Mouse (Mus musculus) intestine, embryonic 15.5 days (tissue): ENCODE measurements around the gene Calml3. TPM values are rescaled to one million over a fixed set of nuclear protein-coding genes. Genes with fewer than 3 reads are reported as not detected.

Experiments used
- ATAC-seq: fragments of 200-750 bp; cut with Nextera tagmentation; 2 replicates; pipeline ENCODE4 v1.8.0; 2017; ENCODE audit warnings: moderate TSS enrichment, moderate library complexity
- H3K27ac ChIP-seq: fragments of 300-500 bp; sonication (generic); 2 replicates; pipeline ENCODE4 v1.5.1; 2015; ENCODE audit warnings: mild to moderate bottlenecking, inconsistent platforms
- H3K27me3 ChIP-seq: fragments of 300-500 bp; sonication (generic); replicated peaks from 2 replicates; pipeline ENCODE4 v1.6.1; 2015; ENCODE audit warnings: inconsistent platforms
- H3K36me3 ChIP-seq: fragments of 300-500 bp; sonication (generic); 2 replicates; pipeline ENCODE4 v1.6.1; 2015; ENCODE audit warnings: inconsistent platforms
- H3K4me1 ChIP-seq: fragments of 300-500 bp; sonication (generic); replicated peaks from 2 replicates; pipeline ENCODE4 v1.6.1; 2015; ENCODE audit warnings: inconsistent platforms
- H3K4me2 ChIP-seq: fragments of 300-500 bp; sonication (generic); replicated peaks from 2 replicates; pipeline ENCODE4 v1.6.1; 2015; ENCODE audit warnings: mild to moderate bottlenecking, inconsistent platforms
- H3K4me3 ChIP-seq: fragments of 300-500 bp; sonication (generic); replicated peaks from 2 replicates; pipeline ENCODE4 v1.5.1; 2015; ENCODE audit warnings: inconsistent platforms
- H3K9ac ChIP-seq: fragments of 300-500 bp; sonication (generic); 2 replicates; pipeline ENCODE4 v1.6.1; 2015; ENCODE audit warnings: inconsistent platforms
- H3K9me3 ChIP-seq: fragments of 300-500 bp; sonication (generic); 2 replicates; pipeline ENCODE4 v1.6.1; 2016; ENCODE audit warnings: inconsistent platforms
- WGBS: fragments of 180-500 bp; shearing (Covaris S2); methylation state at CpG from one replicate; pipeline ENCODE4 v1.1.7; 2015; 5-methylcytosine and 5-hydroxymethylcytosine counted together
- polyA plus RNA-seq: library from polyadenylated mRNA; unstranded; fragments of >200 nt; fragmentation: Nextera tagmentation; extraction: Ambion mirVana; gene quantifications from 2 replicates; pipeline ENCODE4 v1.2.1, GENCODE M21; 2015

Calml3 gene
- polyA plus RNA-seq, 1 experiment from 2014 or later, result not detected

DNA sequence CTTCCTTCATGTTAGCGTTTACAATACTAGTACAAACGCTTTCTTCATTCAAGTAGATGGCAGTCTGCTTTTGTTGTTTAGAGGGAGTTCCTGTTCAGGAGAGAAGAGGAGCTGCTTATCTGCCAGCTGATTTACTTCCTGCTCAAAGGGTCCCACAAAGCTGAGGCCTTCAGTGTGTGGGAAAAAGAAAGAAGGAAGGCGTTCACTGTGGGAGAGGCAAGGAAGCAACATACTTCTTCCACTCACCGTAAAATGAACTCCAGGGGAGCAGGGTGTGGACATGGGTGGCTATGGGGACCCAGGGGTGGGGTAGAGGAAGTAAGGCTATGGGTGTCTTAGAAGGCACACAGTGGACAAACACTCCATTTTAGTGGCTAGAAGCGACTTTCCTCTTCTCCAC, 1.5 kb upstream of the Calml3 start:
- H3K9ac ChIP-seq, result no peak overlapping the region
- no peaks in the 10 kb centered on the region for H3K27me3 ChIP-seq
- H3K4me2 ChIP-seq, result no peak overlapping the region
- H3K27ac ChIP-seq, result no peak overlapping the region
- no peaks in the 10 kb centered on the region for H3K36me3 ChIP-seq
- no peaks in the 10 kb centered on the region for H3K4me1 ChIP-seq
- H3K9me3 ChIP-seq, result no peaks in the 10 kb centered on the region
- 57% methylated on average over 5 of the region's 5 CpGs for WGBS
- peak; percentile 54; the same call in 1 of the 2 replicates for ATAC-seq
- H3K4me3 ChIP-seq, result no peak overlapping the region

GRCm38 (mm10) chr13:3805132-3805531, 1.0 kb upstream of the Calml3 start:
- H3K4me3 ChIP-seq, result no peak overlapping the region
- H3K36me3 ChIP-seq, result no peaks in the 10 kb centered on the region
- H3K27ac ChIP-seq, result no peak overlapping the region
- H3K9ac ChIP-seq, result no peak overlapping the region
- ATAC-seq, result no peak
- no peaks in the 10 kb centered on the region for H3K9me3 ChIP-seq
- no peaks in the 10 kb centered on the region for H3K27me3 ChIP-seq
- no peak overlapping the region for H3K4me2 ChIP-seq
- WGBS, result 54% methylated on average over 2 of the region's 2 CpGs
- no peaks in the 10 kb centered on the region for H3K4me1 ChIP-seq

DNA sequence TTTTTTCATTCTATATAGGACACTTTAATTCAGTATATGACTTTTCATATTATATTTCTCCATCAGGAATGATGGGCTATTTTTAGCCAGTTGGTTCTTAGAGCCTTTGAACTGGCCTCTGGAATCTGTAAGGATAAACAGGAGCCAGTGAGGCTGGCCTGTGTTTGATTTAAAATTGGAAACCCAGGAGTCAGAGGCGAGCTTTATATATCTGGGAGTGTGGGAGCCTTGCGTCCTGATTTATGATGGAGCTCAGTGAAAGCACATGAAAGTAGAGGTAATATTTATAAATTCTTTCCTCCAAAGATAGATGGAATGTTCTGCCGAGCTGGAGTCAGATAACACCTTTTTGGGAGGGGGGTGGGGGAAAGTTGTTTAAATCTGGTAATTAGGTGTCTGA, 4.7 kb downstream of the Calml3 start:
- Histone ChIP-seq H3K4me1 (no peaks in the 10 kb centered on the region), H3K4me3 (no peak overlapping the region), H3K27me3 (no peaks in the 10 kb centered on the region), H3K9me3 (no peaks in the 10 kb centered on the region), H3K27ac (no peak overlapping the region), H3K36me3 (no peaks in the 10 kb centered on the region), H3K4me2 (no peak overlapping the region), H3K9ac (no peak overlapping the region)
- 19% methylated on average over 3 of the region's 3 CpGs for WGBS
- ATAC-seq, result peak; percentile 36; the same call in 1 of the 2 replicates

DNA sequence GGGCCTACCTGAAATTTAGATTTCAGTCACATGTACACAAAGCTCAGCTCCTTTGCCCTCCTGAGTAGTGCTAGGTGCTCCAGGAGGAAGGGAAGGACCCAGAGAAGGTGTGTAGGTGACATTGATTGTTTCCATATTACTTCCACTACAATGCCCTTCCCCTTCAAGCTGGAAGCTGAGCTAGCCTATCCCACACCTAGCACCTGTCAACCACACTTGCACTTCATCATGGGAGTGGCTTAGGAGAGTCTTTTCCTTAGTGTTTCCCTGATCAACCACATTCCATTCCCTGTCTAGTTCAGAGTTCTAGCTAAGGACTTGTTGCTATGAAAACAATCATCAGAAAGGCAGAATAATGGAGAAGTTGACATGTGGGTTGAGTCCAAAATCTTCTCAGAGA, 5.4 kb downstream of the Calml3 start:
- no peak overlapping the region for H3K4me2 ChIP-seq
- no peak overlapping the region for H3K4me3 ChIP-seq
- no peak overlapping the region for H3K27ac ChIP-seq
- no peaks in the 10 kb centered on the region for H3K36me3 ChIP-seq
- H3K4me1 ChIP-seq, result no peaks in the 10 kb centered on the region
- peak; percentile 50; the same call in 1 of the 2 replicates for ATAC-seq
- H3K9ac ChIP-seq, result no peak overlapping the region
- no peaks in the 10 kb centered on the region for H3K9me3 ChIP-seq
- no peaks in the 10 kb centered on the region for H3K27me3 ChIP-seq

GRCm38 (mm10) chr13:3796649-3797048, 7.5 kb downstream of the Calml3 start:
- Histone ChIP-seq H3K27me3 (no peaks in the 10 kb centered on the region), H3K36me3 (no peaks in the 10 kb centered on the region), H3K9me3 (no peaks in the 10 kb centered on the region), H3K27ac (no peak overlapping the region), H3K4me2 (no peak overlapping the region), H3K4me1 (no peaks in the 10 kb centered on the region), H3K9ac (no peak overlapping the region), H3K4me3 (no peak overlapping the region)
- ATAC-seq, result no peak
- WGBS, result 49% methylated on average over 4 of the region's 4 CpGs

DNA sequence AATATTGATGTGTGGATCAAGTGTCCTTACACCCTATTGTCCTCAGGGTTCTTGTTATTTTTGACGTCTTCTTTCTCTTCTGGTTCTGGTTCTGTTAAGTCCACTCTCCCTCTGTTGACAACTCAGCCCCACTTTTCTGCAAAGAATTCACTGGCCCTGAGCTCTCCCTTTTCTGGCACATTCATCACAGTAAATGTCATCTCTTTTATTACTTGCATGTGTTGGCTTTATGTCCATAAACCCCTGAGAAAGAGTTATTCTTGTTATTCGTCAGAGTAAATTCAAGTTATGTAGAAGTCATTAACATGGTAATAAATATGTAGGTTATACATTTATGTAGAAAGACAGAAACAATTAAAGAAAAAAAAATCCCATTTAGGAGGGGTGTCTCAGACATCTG, 14.6 kb downstream of the Calml3 start:
- no peaks in the 10 kb centered on the region for H3K27me3 ChIP-seq
- no peak overlapping the region for H3K4me3 ChIP-seq
- no peaks in the 10 kb centered on the region for H3K36me3 ChIP-seq
- no peak overlapping the region for H3K4me2 ChIP-seq
- 47% methylated on average over 2 of the region's 2 CpGs for WGBS
- ATAC-seq, result no peak
- no peak overlapping the region for H3K27ac ChIP-seq
- H3K4me1 ChIP-seq, result no peaks in the 10 kb centered on the region; the same call in 1 of the 2 replicates
- no peaks in the 10 kb centered on the region for H3K9me3 ChIP-seq
- no peak overlapping the region for H3K9ac ChIP-seq

- WGBS, result 71% methylated on average over 2 of the region's 2 CpGs
- Histone ChIP-seq H3K27me3 (no peaks in the 10 kb centered on the region), H3K9me3 (no peaks in the 10 kb centered on the region), H3K4me3 (no peak overlapping the region), H3K36me3 (no peaks in the 10 kb centered on the region), H3K4me1 (no peaks in the 10 kb centered on the region; the same call in 1 of the 2 replicates), H3K9ac (no peak overlapping the region), H3K4me2 (no peak overlapping the region), H3K27ac (0 out of 2 replicates have a peak overlapping the region, but pooled peaks have one; percentile 22)
- peak; percentile 16; the same call in 1 of the 2 replicates for ATAC-seq
These were observed 15.5 kb downstream of the Calml3 start for GRCm38 (mm10) chr13:3788588-3788987.

GRCm38 (mm10) chr13:3787644-3788043, 16.5 kb downstream of the Calml3 start:
- Histone ChIP-seq H3K4me3 (no peak overlapping the region), H3K36me3 (no peaks in the 10 kb centered on the region), H3K4me2 (no peak overlapping the region), H3K27ac (peak overlapping the region; percentile 63; the same call in 1 of the 2 replicates), H3K9me3 (no peaks in the 10 kb centered on the region), H3K4me1 (peaks cover under 1% of the 10 kb centered on the region; the same call in 1 of the 2 replicates), H3K9ac (no peak overlapping the region), H3K27me3 (no peaks in the 10 kb centered on the region)
- ATAC-seq, result peak; percentile 50
- WGBS, result 79% methylated on average over 3 of the region's 3 CpGs

DNA sequence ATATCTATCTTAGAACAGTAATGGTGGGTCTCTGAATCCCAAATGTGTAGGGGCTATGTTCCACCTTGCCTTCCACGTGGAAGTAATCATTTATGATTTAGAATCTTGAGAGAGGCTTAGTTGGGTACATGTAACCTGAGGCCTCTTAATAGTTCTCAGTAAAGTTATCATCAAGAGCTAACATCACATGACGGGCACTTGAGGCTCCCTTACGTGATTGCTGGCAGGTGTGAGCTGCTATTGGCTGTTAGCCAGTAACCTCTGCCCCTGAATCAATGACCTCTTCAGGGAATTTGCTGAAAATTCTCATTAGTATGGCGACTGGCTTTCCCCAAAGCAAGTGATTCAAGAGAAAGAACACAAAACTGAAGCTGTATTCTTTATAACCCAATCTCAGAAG, 17.0 kb downstream of the Calml3 start:
- H3K4me3 ChIP-seq, result no peak overlapping the region
- H3K27me3 ChIP-seq, result no peaks in the 10 kb centered on the region
- ATAC-seq, result peak; percentile 81
- H3K36me3 ChIP-seq, result no peaks in the 10 kb centered on the region
- no peak overlapping the region for H3K4me2 ChIP-seq
- no peaks in the 10 kb centered on the region for H3K9me3 ChIP-seq
- H3K4me1 ChIP-seq, result peaks cover 2% of the 10 kb centered on the region; the same call in 1 of the 2 replicates
- H3K9ac ChIP-seq, result no peak overlapping the region
- WGBS, result 47% methylated on average over 4 of the region's 4 CpGs
- 0 out of 2 replicates have a peak overlapping the region, but pooled peaks have one; percentile 63 for H3K27ac ChIP-seq

DNA sequence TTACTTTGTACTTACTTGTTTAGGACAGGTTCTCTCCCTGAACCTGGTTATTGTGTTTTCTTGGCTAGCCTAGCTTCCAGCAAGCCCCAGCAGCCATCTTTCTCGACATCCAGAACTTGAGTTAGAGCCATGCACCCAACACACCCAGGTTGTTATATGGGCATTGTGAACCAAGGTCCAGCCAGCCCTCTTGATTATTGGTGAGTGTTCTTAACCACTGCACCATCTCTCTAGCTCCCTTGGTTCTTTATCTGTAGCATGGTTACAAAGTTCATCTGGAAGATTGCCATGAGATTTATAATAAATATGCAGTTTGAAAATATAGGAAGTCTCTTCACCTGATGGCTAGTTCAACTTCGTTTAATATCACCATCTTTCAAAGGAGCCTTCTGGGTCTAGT, 20.5 kb downstream of the Calml3 start:
- H3K9me3 ChIP-seq, result no peaks in the 10 kb centered on the region
- H3K36me3 ChIP-seq, result no peaks in the 10 kb centered on the region
- 65% methylated on average over 2 of the region's 2 CpGs for WGBS
- no peak overlapping the region for H3K27ac ChIP-seq
- H3K4me2 ChIP-seq, result no peak overlapping the region
- peak; percentile 82 for ATAC-seq
- H3K4me1 ChIP-seq, result peaks cover 2% of the 10 kb centered on the region; the same call in 1 of the 2 replicates
- H3K27me3 ChIP-seq, result no peaks in the 10 kb centered on the region
- no peak overlapping the region for H3K4me3 ChIP-seq
- H3K9ac ChIP-seq, result no peak overlapping the region

DNA sequence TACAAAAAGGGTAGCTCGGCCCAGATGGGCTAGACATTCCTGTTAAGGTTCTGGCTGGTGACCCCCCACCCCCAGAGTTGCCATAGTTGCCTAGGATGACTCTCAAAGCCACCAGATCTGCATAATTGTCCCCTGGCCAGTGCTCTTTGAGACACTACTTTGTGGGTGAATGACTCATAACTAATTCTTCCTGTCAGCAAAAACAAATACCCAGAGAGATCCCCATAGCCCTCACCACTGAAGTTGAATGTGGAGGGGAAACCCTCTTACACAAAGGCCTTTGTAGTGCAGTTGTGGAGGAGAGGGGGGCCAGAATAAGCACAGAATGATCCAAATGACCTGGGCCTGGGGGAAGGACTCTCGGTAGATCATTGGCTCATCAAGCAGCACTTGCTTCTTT, 21.6 kb downstream of the Calml3 start:
- no peak overlapping the region for H3K27ac ChIP-seq

GRCm38 (mm10) chr13:3779575-3780226, 24.4 kb downstream of the Calml3 start:
- Histone ChIP-seq H3K9ac (no peak overlapping the region), H3K4me1 (0 out of 2 replicates have a peak, but pooled peaks cover 2% of the 10 kb centered on the region), H3K4me2 (no peak overlapping the region), H3K27ac (no peak overlapping the region), H3K9me3 (no peaks in the 10 kb centered on the region), H3K27me3 (no peaks in the 10 kb centered on the region), H3K36me3 (no peaks in the 10 kb centered on the region), H3K4me3 (no peak overlapping the region)
- no peak for ATAC-seq
- WGBS, result 83% methylated on average over 8 of the region's 8 CpGs

More for the DNA sequence above, 21.6 kb downstream of the Calml3 start:
- no peak for ATAC-seq
- H3K4me2 ChIP-seq, result no peak overlapping the region
- 62% methylated on average over 2 of the region's 2 CpGs for WGBS
- H3K4me1 ChIP-seq, result 0 out of 2 replicates have a peak, but pooled peaks cover 2% of the 10 kb centered on the region
- H3K36me3 ChIP-seq, result no peaks in the 10 kb centered on the region
- H3K9me3 ChIP-seq, result no peaks in the 10 kb centered on the region
- H3K27me3 ChIP-seq, result no peaks in the 10 kb centered on the region
- H3K4me3 ChIP-seq, result no peak overlapping the region
- no peak overlapping the region for H3K9ac ChIP-seq
